Mouse (Mus musculus): ENCODE results near the gene Pgam1. TPM values are rescaled to one million over a fixed set of nuclear protein-coding genes. Genes with fewer than 3 reads are reported as not detected.

Pgam1 gene
- polyA plus RNA-seq, 1 experiment, result 736 TPM

DNA sequence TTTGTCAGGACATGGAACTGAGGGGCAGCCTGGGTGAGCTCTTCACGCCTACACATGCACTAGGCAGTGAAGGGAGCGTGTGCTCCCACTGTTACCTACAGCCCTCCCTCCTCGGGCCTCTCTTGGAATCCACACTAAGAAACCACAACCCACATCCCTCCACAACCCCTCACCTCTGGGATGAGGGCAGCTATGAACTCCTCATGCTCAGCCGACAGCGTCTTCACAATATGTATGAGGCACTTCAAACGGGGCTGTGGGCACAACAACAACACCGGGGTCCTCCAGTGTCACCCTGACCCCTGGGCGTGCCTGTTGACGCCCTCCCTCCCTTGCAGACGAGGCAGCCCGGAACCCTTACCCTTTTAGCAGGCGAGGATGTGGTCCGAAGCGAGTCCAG is 37.4 kb upstream of the Pgam1 start:
- no peak for TF ChIP-seq MAX (IDR thresholded peaks at IDR 0.05)
- TF ChIP-seq CTCF (IDR thresholded peaks at IDR 0.05; ENCODE audit: control insufficient read depth, insufficient read depth, insufficient read length), result no peak
- no peak for TF ChIP-seq FOSL1 (IDR thresholded peaks at IDR 0.05; ENCODE audit: insufficient read depth, low read length, poor library complexity, severe bottlenecking)
- TF ChIP-seq CEBPB (IDR thresholded peaks at IDR 0.05; ENCODE audit: low read depth), result no peak
- TF ChIP-seq MYOG (IDR thresholded peaks at IDR 0.05; ENCODE audit: control insufficient read depth, extremely low read depth, insufficient read length), result no peak
- no peak for TF ChIP-seq MYOD1 (IDR thresholded peaks at IDR 0.05; ENCODE audit: control insufficient read depth, insufficient read length, low read depth)
- no peak for TF ChIP-seq USF1 (IDR thresholded peaks at IDR 0.05; ENCODE audit: low read depth)
- H3K36me3 ChIP-seq (ENCODE audit: control insufficient read depth, insufficient read depth), result peaks cover 65% of the 10 kb centered on the region

DNA sequence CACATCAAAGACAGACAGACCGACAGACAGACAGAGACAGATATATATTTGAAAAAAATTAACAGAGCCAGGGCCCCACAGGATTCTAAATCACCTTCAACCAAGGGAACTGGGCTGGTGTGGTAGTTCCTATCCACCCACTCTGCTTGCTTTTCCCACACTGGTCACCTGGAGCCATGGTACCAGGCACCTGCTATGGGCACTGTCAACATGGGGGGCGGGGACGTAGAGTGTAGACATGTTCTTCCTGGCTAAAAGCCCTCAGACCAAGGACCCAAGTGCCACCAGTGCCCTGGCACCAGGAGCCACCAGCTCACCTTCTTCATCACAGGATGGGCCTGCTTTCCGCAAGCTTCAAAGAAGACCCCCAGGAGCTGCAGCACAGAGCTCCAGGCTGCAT is 29.9 kb upstream of the Pgam1 start:
- no peaks in the 10 kb centered on the region for H3K79me3 ChIP-seq (ENCODE audit: low read depth)
- no peak for TF ChIP-seq MAX (IDR thresholded peaks at IDR 0.05)
- TF ChIP-seq FOSL1 (IDR thresholded peaks at IDR 0.05; ENCODE audit: insufficient read depth, low read length, poor library complexity, severe bottlenecking), result no peak
- no peak for TF ChIP-seq MYOD1 (IDR thresholded peaks at IDR 0.05; ENCODE audit: control insufficient read depth, insufficient read length, low read depth)
- no peak for TF ChIP-seq CEBPB (IDR thresholded peaks at IDR 0.05; ENCODE audit: low read depth)
- TF ChIP-seq USF1 (IDR thresholded peaks at IDR 0.05; ENCODE audit: low read depth), result no peak
- no peak for TF ChIP-seq MYOG (IDR thresholded peaks at IDR 0.05; ENCODE audit: control insufficient read depth, extremely low read depth, insufficient read length)
- no peak for TF ChIP-seq CTCF (IDR thresholded peaks at IDR 0.05; ENCODE audit: control insufficient read depth, insufficient read depth, insufficient read length)
- no peaks in the 10 kb centered on the region for H3K79me2 ChIP-seq (ENCODE audit: control insufficient read depth, insufficient read depth)
- no peak overlapping the region for H3ac ChIP-seq (ENCODE audit: control insufficient read depth, insufficient read length, low read depth)
- H3K36me3 ChIP-seq (ENCODE audit: control insufficient read depth, insufficient read depth), result peaks cover 68% of the 10 kb centered on the region
- H3K4me3 ChIP-seq (ENCODE audit: insufficient read depth, poor library complexity, severe bottlenecking), result no peak overlapping the region
- H3K27me3 ChIP-seq (ENCODE audit: control insufficient read depth, insufficient read depth, insufficient read length), result no peaks in the 10 kb centered on the region

More for the DNA sequence above, 37.4 kb upstream of the Pgam1 start:
- Histone ChIP-seq H3K79me3 (ENCODE audit: low read depth) (no peaks in the 10 kb centered on the region), H3ac (ENCODE audit: control insufficient read depth, insufficient read length, low read depth) (no peak overlapping the region), H3K79me2 (ENCODE audit: control insufficient read depth, insufficient read depth) (no peaks in the 10 kb centered on the region), H3K4me3 (ENCODE audit: insufficient read depth, poor library complexity, severe bottlenecking) (no peak overlapping the region), H3K27me3 (ENCODE audit: control insufficient read depth, insufficient read depth, insufficient read length) (no peaks in the 10 kb centered on the region)

DNA sequence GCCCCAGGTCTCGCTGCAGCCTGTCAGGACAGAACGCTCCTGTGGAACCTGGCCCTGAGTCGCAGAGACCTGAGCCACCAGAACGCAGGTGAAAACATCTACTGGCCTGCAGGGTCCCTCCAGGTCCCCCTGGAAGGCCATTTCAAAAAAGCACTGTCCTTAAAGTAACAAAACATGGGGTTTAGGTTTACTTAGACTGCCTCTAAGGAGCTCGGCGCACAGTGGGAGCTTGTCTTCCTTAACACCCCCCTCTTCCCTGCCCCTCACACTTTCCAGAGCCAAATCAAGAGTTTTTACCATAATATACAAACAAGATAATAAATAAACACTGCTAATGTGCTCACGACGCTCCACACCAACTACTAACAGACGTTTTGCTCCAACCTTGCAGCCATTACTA is 27.8 kb upstream of the Pgam1 start:
- no peaks in the 10 kb centered on the region for H3K79me3 ChIP-seq (ENCODE audit: low read depth)
- no peak for TF ChIP-seq USF1 (IDR thresholded peaks at IDR 0.05; ENCODE audit: low read depth)
- no peak for TF ChIP-seq MYOG (IDR thresholded peaks at IDR 0.05; ENCODE audit: control insufficient read depth, extremely low read depth, insufficient read length)
- TF ChIP-seq MYOD1 (IDR thresholded peaks at IDR 0.05; ENCODE audit: control insufficient read depth, insufficient read length, low read depth), result no peak
- no peak for TF ChIP-seq CEBPB (IDR thresholded peaks at IDR 0.05; ENCODE audit: low read depth)
- TF ChIP-seq MAX (IDR thresholded peaks at IDR 0.05), result no peak
- no peak for TF ChIP-seq FOSL1 (IDR thresholded peaks at IDR 0.05; ENCODE audit: insufficient read depth, low read length, poor library complexity, severe bottlenecking)
- TF ChIP-seq CTCF (IDR thresholded peaks at IDR 0.05; ENCODE audit: control insufficient read depth, insufficient read depth, insufficient read length), result no peak
- H3ac ChIP-seq (ENCODE audit: control insufficient read depth, insufficient read length, low read depth), result no peak overlapping the region
- no peak overlapping the region for H3K4me3 ChIP-seq (ENCODE audit: insufficient read depth, poor library complexity, severe bottlenecking)
- H3K36me3 ChIP-seq (ENCODE audit: control insufficient read depth, insufficient read depth), result peaks cover 75% of the 10 kb centered on the region
- no peaks in the 10 kb centered on the region for H3K79me2 ChIP-seq (ENCODE audit: control insufficient read depth, insufficient read depth)
- no peaks in the 10 kb centered on the region for H3K27me3 ChIP-seq (ENCODE audit: control insufficient read depth, insufficient read depth, insufficient read length)

DNA sequence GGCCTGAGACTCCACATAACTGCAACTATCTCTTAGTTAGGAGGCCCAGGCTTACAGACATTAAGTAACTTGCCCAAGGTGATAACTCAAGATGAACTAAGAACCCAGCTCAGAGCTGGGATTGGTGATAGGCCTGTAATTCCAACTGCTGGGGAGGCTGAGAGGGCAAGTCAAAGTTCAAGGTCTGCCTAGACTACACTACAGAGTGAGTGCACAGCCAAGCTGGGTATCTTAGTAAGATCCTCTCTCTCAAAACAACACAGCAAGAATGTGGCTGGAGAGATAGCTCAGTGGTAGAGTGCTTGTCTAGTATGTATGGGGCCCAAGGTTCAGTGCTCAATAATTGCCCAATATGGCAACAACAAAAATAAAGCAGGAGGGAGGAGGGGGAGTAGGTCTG is 23.5 kb upstream of the Pgam1 start:
- no peak for TF ChIP-seq FOSL1 (IDR thresholded peaks at IDR 0.05; ENCODE audit: insufficient read depth, low read length, poor library complexity, severe bottlenecking)
- TF ChIP-seq MYOD1 (IDR thresholded peaks at IDR 0.05; ENCODE audit: control insufficient read depth, insufficient read length, low read depth), result no peak
- TF ChIP-seq CTCF (IDR thresholded peaks at IDR 0.05; ENCODE audit: control insufficient read depth, insufficient read depth, insufficient read length), result no peak
- TF ChIP-seq CEBPB (IDR thresholded peaks at IDR 0.05; ENCODE audit: low read depth), result no peak
- TF ChIP-seq MYOG (IDR thresholded peaks at IDR 0.05; ENCODE audit: control insufficient read depth, extremely low read depth, insufficient read length), result no peak
- TF ChIP-seq MAX (IDR thresholded peaks at IDR 0.05), result no peak
- no peak for TF ChIP-seq USF1 (IDR thresholded peaks at IDR 0.05; ENCODE audit: low read depth)
- no peak overlapping the region for H3ac ChIP-seq (ENCODE audit: control insufficient read depth, insufficient read length, low read depth)
- no peaks in the 10 kb centered on the region for H3K79me3 ChIP-seq (ENCODE audit: low read depth)
- no peaks in the 10 kb centered on the region for H3K27me3 ChIP-seq (ENCODE audit: control insufficient read depth, insufficient read depth, insufficient read length)
- no peak overlapping the region for H3K4me3 ChIP-seq (ENCODE audit: insufficient read depth, poor library complexity, severe bottlenecking)
- peaks cover 82% of the 10 kb centered on the region for H3K36me3 ChIP-seq (ENCODE audit: control insufficient read depth, insufficient read depth)
- H3K79me2 ChIP-seq (ENCODE audit: control insufficient read depth, insufficient read depth), result peaks cover 9% of the 10 kb centered on the region

GRCm38 (mm10) chr19:41894959-41895358 is 16.8 kb upstream of the Pgam1 start:
- peak overlapping the region; percentile 75 for H3K4me3 ChIP-seq (ENCODE audit: insufficient read depth, poor library complexity, severe bottlenecking)
- no peaks in the 10 kb centered on the region for H3K27me3 ChIP-seq (ENCODE audit: control insufficient read depth, insufficient read depth, insufficient read length)
- H3K36me3 ChIP-seq (ENCODE audit: control insufficient read depth, insufficient read depth), result peaks cover 21% of the 10 kb centered on the region
- TF ChIP-seq CEBPB (IDR thresholded peaks at IDR 0.05; ENCODE audit: low read depth) (no peak), MYOD1 (IDR thresholded peaks at IDR 0.05; ENCODE audit: control insufficient read depth, insufficient read length, low read depth) (no peak), MAX (IDR thresholded peaks at IDR 0.05) (no peak)
- peak overlapping the region; percentile 82 for H3ac ChIP-seq (ENCODE audit: control insufficient read depth, insufficient read length, low read depth)
- peaks cover 22% of the 10 kb centered on the region for H3K79me3 ChIP-seq (ENCODE audit: low read depth)
- peaks cover 36% of the 10 kb centered on the region for H3K79me2 ChIP-seq (ENCODE audit: control insufficient read depth, insufficient read depth)

Measured in C2C12 (cell line).